Mouse (Mus musculus): ENCODE results near the gene Fev. TPM values are rescaled to one million over a fixed set of nuclear protein-coding genes. Genes with fewer than 3 reads are reported as not detected.

Gene Fev
- polyA plus RNA-seq (2014; fragmentation: Nextera tagmentation; extraction: Ambion mirVana): 0.41 and 0.69 TPM in 2 replicates

DNA sequence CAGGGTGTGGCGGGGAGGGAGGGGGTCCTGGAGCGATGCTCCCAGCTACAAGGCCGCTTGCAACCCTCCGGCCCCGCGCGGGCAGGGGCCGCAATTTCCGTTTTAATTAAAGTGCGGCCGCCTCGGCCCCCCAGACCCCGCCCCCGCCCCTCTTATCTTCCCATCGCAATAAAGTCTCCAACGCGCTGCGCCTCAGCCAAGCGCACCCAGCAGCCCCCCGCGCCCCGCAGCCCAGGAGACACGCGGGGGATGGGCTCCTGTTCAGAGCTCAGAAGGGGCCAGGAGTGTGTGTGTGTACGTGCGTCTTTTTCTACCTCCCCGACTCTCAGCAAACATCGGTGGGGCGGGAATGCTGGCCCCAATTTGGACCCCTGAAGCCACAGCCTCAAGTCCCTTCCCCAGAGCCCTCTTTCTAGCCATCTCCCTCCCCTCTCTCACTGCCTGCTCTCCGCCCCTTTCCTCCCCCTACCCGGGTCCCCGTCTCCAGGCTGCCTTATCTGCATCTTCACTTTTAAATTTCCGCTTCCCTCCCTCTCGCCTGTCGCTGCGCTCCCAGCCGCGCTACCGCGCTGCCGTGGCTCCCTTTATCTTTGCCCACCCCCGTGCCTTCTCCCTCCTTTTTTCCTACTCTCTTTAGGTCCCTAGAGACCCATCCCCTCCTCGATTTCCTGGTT, at the start of gene Fev:
Fev (minus strand) TSS at position 51 of the 674 bp plus-strand sequence.
- Histone ChIP-seq H3K9ac (ENCODE audit: low read length) (no peak within 1 kb of the TSS), H3K27ac (ENCODE audit: low read depth, low read length) (no peak within 1 kb of the TSS), H3K4me1 (ENCODE audit: control insufficient read depth, insufficient read depth, low read length) (peaks cover 20% of the 10 kb centered on the region), H3K4me2 (peak within 1 kb of the TSS; percentile 39), H3K9me3 (ENCODE audit: control insufficient read depth, low read length) (no peaks in the 10 kb centered on the region), H3K4me3 (ENCODE audit: low read depth, low read length) (peak within 1 kb of the TSS; percentile 20), H3K36me3 (ENCODE audit: control insufficient read depth, insufficient read depth, low read length) (no peaks in the 10 kb centered on the region), H3K27me3 (ENCODE audit: control insufficient read depth, insufficient read depth, low read length) (peaks cover 95% of the 10 kb centered on the region)
- ATAC-seq (ENCODE audit: low FRiP score): 0 out of 2 replicates have a peak, but pooled peaks have one; percentile 19
- under 1% methylated on average over 39 of the region's 43 CpGs for WGBS
- peak; percentile 90 for DNase-seq (ENCODE audit: low spot score, missing footprints)

DNA sequence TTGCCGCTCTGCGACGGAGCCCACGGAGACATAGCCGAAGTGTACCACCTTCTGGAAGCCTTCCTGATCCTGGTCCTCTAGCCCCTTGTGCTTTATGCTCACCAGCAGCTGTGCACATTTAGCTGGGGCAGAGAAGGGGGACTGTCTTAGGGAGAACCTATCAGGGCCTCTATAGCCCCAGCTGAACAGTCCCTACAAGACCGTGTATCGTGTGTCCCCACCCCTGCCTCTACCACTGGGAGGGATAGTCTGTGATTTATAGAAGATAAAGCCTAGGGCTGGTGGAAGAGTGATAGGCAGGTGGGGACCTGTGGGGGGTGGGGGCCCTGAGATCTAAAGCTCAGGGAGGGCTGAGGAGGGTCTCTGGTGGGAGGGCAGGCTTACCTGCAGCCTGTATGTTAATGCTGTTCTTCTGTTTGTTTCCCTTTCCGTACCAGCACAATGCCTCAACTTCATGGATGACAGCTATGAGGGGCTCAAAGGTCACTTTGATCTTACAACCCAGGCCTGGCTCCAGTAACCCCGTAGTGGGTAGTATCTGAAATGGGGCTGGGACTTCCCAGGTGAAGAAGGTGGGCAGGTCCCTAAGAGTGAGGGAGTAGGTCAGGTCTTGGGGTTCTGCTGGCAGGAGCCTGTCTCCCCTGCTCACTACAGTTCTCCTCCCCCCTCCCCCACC, 42.5 kb upstream of the Fev start:
- DNase-seq (ENCODE audit: low spot score, missing footprints) (peak; percentile 39), ATAC-seq (ENCODE audit: low FRiP score) (no peak)
- no peak overlapping the region for H3K4me3 ChIP-seq (ENCODE audit: low read depth, low read length)
- H3K4me1 ChIP-seq (ENCODE audit: control insufficient read depth, insufficient read depth, low read length): no peaks in the 10 kb centered on the region
- no peaks in the 10 kb centered on the region for H3K9me3 ChIP-seq (ENCODE audit: control insufficient read depth, low read length)
- H3K27ac ChIP-seq (ENCODE audit: low read depth, low read length): no peak overlapping the region
- no peaks in the 10 kb centered on the region for H3K27me3 ChIP-seq (ENCODE audit: control insufficient read depth, insufficient read depth, low read length)
- H3K9ac ChIP-seq (ENCODE audit: low read length): no peak overlapping the region
- H3K36me3 ChIP-seq (ENCODE audit: control insufficient read depth, insufficient read depth, low read length): no peaks in the 10 kb centered on the region
- 87% methylated on average over 9 of the region's 9 CpGs for WGBS
- no peak overlapping the region for H3K4me2 ChIP-seq

DNA sequence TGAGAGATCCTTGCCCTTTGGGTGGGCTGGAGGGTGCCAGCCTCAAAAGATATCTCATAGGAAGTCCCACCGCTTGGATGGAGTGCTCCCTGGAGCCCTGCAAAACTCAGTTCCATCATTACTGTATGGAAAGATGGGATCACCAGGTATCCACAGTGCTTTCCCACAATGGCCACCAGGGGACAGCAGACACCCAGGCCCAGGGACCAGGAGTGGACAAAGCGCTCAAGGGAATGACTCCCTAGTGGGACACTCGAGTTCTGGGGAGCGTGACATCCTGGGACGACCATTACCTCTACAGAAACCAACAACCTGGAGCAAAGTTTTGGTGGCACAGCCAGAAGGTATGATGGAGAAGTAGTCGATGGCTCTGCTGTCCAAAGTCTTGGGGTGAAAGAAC, 41.5 kb upstream of the Fev start:
- Histone ChIP-seq H3K36me3 (ENCODE audit: control insufficient read depth, insufficient read depth, low read length) (no peaks in the 10 kb centered on the region), H3K4me3 (ENCODE audit: low read depth, low read length) (no peak overlapping the region), H3K27ac (ENCODE audit: low read depth, low read length) (no peak overlapping the region), H3K27me3 (ENCODE audit: control insufficient read depth, insufficient read depth, low read length) (no peaks in the 10 kb centered on the region), H3K4me2 (no peak overlapping the region), H3K4me1 (ENCODE audit: control insufficient read depth, insufficient read depth, low read length) (no peaks in the 10 kb centered on the region), H3K9me3 (ENCODE audit: control insufficient read depth, low read length) (no peaks in the 10 kb centered on the region), H3K9ac (ENCODE audit: low read length) (no peak overlapping the region)
- DNase-seq (ENCODE audit: low spot score, missing footprints) (peak; percentile 90), ATAC-seq (ENCODE audit: low FRiP score) (no peak)
- 34% methylated on average over 6 of the region's 6 CpGs for WGBS

GRCm38 (mm10) chr1:74924464-74924863, 39.2 kb upstream of the Fev start:
- H3K4me3 ChIP-seq (ENCODE audit: low read depth, low read length): no peak overlapping the region
- H3K4me1 ChIP-seq (ENCODE audit: control insufficient read depth, insufficient read depth, low read length): no peaks in the 10 kb centered on the region
- H3K27ac ChIP-seq (ENCODE audit: low read depth, low read length): no peak overlapping the region
- no peak for DNase-seq (ENCODE audit: low spot score, missing footprints)
- H3K9ac ChIP-seq (ENCODE audit: low read length): no peak overlapping the region
- no peak overlapping the region for H3K4me2 ChIP-seq
- no peaks in the 10 kb centered on the region for H3K36me3 ChIP-seq (ENCODE audit: control insufficient read depth, insufficient read depth, low read length)
- no peak for ATAC-seq (ENCODE audit: low FRiP score)
- WGBS: 69% methylated on average over 4 of the region's 4 CpGs
- H3K9me3 ChIP-seq (ENCODE audit: control insufficient read depth, low read length): no peaks in the 10 kb centered on the region
- H3K27me3 ChIP-seq (ENCODE audit: control insufficient read depth, insufficient read depth, low read length): no peaks in the 10 kb centered on the region

- Histone ChIP-seq H3K27me3 (ENCODE audit: control insufficient read depth, insufficient read depth, low read length) (no peaks in the 10 kb centered on the region), H3K4me3 (ENCODE audit: low read depth, low read length) (no peak overlapping the region), H3K9me3 (ENCODE audit: control insufficient read depth, low read length) (no peaks in the 10 kb centered on the region), H3K4me1 (ENCODE audit: control insufficient read depth, insufficient read depth, low read length) (no peaks in the 10 kb centered on the region), H3K36me3 (ENCODE audit: control insufficient read depth, insufficient read depth, low read length) (no peaks in the 10 kb centered on the region), H3K9ac (ENCODE audit: low read length) (no peak overlapping the region), H3K4me2 (no peak overlapping the region), H3K27ac (ENCODE audit: low read depth, low read length) (no peak overlapping the region)
- DNase-seq (ENCODE audit: low spot score, missing footprints): peak; percentile 89
- no peak for ATAC-seq (ENCODE audit: low FRiP score)
- WGBS: 23% methylated on average over 13 of the region's 13 CpGs
Observed at GRCm38 (mm10) chr1:74915706-74916105, 30.5 kb upstream of the Fev start.

- no peaks in the 10 kb centered on the region for H3K9me3 ChIP-seq (ENCODE audit: control insufficient read depth, low read length)
- H3K4me2 ChIP-seq: no peak overlapping the region
- peaks cover 42% of the 10 kb centered on the region for H3K27me3 ChIP-seq (ENCODE audit: control insufficient read depth, insufficient read depth, low read length)
- no peak overlapping the region for H3K9ac ChIP-seq (ENCODE audit: low read length)
- no peak overlapping the region for H3K4me3 ChIP-seq (ENCODE audit: low read depth, low read length)
- no peaks in the 10 kb centered on the region for H3K36me3 ChIP-seq (ENCODE audit: control insufficient read depth, insufficient read depth, low read length)
- peak; percentile 83 for DNase-seq (ENCODE audit: low spot score, missing footprints)
- ATAC-seq (ENCODE audit: low FRiP score): no peak
- 20% methylated on average over 6 of the region's 6 CpGs for WGBS
- H3K27ac ChIP-seq (ENCODE audit: low read depth, low read length): no peak overlapping the region
- H3K4me1 ChIP-seq (ENCODE audit: control insufficient read depth, insufficient read depth, low read length): peaks cover 16% of the 10 kb centered on the region
Observed at GRCm38 (mm10) chr1:74902191-74902590, 17.0 kb upstream of the Fev start.

GRCm38 (mm10) chr1:74901686-74902085, 16.5 kb upstream of the Fev start:
- Histone ChIP-seq H3K36me3 (ENCODE audit: control insufficient read depth, insufficient read depth, low read length) (no peaks in the 10 kb centered on the region), H3K9ac (ENCODE audit: low read length) (no peak overlapping the region), H3K4me2 (no peak overlapping the region), H3K9me3 (ENCODE audit: control insufficient read depth, low read length) (no peaks in the 10 kb centered on the region), H3K27me3 (ENCODE audit: control insufficient read depth, insufficient read depth, low read length) (peaks cover 46% of the 10 kb centered on the region), H3K27ac (ENCODE audit: low read depth, low read length) (no peak overlapping the region), H3K4me1 (ENCODE audit: control insufficient read depth, insufficient read depth, low read length) (peaks cover 16% of the 10 kb centered on the region), H3K4me3 (ENCODE audit: low read depth, low read length) (no peak overlapping the region)
- peak; percentile 97 for DNase-seq (ENCODE audit: low spot score, missing footprints)
- WGBS: 1% methylated on average over 3 of the region's 3 CpGs
- no peak for ATAC-seq (ENCODE audit: low FRiP score)

DNA sequence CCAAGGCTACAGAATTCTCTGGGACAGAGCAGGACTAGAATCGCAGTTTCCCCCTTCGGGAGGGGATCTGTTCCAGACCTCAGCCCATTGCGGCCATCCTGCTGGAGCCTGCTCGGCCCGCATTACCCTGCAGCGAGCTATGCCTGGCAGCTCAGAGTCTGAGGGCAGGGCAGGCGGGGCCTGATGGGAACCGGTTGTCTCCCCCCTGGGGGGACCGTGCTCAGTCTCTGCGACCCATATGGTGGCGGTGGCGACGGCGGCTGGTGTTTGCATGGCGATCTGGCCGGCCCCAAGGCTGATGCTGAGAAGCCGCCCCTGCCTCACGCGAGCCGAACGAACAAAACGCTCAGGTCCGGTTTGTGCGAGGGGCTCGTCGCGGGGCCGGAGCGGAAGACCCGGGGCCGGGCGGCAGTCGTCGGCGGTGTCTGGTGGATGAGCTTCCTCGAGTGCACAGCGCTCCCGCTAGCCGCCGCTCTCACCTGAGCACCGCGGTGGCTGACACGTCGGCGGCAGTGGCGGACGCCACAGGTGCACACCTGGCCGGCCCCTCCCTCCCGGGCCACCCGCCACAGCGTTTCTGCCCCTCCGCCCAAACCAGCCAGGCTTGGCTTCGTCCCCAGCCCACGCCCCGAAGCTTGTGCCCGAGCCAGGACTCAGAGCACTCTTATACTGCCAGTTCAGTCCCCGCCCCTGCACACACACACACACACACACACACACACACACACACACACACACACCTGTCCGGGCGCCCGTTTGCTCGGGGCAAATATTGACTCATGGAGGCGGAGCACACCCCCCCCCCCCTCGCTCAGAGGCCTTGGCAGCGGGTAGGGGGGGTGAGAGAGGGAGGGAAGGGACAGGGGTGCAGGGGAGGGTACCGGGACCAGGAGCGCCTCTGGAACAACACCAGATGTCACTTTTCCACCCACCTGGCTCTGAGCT, 15.4 kb upstream of the Fev start:
- H3K27ac ChIP-seq (ENCODE audit: low read depth, low read length): no peak overlapping the region
- H3K4me2 ChIP-seq: peak overlapping the region; percentile 52
- H3K9me3 ChIP-seq (ENCODE audit: control insufficient read depth, low read length): no peaks in the 10 kb centered on the region
- H3K27me3 ChIP-seq (ENCODE audit: control insufficient read depth, insufficient read depth, low read length): peaks cover 56% of the 10 kb centered on the region
- DNase-seq (ENCODE audit: low spot score, missing footprints): peak; percentile 92
- no peaks in the 10 kb centered on the region for H3K36me3 ChIP-seq (ENCODE audit: control insufficient read depth, insufficient read depth, low read length)
- no peak for ATAC-seq (ENCODE audit: low FRiP score)
- H3K9ac ChIP-seq (ENCODE audit: low read length): peak overlapping the region; percentile 24; the same call in 1 of the 2 replicates
- peak overlapping the region; percentile 32 for H3K4me3 ChIP-seq (ENCODE audit: low read depth, low read length)
- under 1% methylated on average over 48 of the region's 66 CpGs for WGBS
- H3K4me1 ChIP-seq (ENCODE audit: control insufficient read depth, insufficient read depth, low read length): peaks cover 16% of the 10 kb centered on the region
